Mouse (Mus musculus): ENCODE data around the gene Golga7b. TPM values are rescaled to one million over a fixed set of nuclear protein-coding genes. Genes with fewer than 3 reads are reported as not detected.

Gene Golga7b
- 179 and 197 TPM in 2 replicates for polyA plus RNA-seq (2021; fragmentation: Nextera tagmentation)
- long read RNA-seq, experiment 1, transcript Golga7b-201 (5 exons, 2,823 nt): major isoform, 172 of 229 reads
- long read RNA-seq, experiment 1, partial matches to known transcripts: 14 of 229 reads
- long read RNA-seq, experiment 1, other reads (novel, unspliced or antisense): 43 of 229 reads
- long read RNA-seq, experiment 2, transcript Golga7b-201 (5 exons, 2,823 nt): major isoform, 27 of 295 reads
- long read RNA-seq, experiment 2, partial matches to known transcripts: 257 of 295 reads
- long read RNA-seq, experiment 2, other reads (novel, unspliced or antisense): 11 of 295 reads

DNA sequence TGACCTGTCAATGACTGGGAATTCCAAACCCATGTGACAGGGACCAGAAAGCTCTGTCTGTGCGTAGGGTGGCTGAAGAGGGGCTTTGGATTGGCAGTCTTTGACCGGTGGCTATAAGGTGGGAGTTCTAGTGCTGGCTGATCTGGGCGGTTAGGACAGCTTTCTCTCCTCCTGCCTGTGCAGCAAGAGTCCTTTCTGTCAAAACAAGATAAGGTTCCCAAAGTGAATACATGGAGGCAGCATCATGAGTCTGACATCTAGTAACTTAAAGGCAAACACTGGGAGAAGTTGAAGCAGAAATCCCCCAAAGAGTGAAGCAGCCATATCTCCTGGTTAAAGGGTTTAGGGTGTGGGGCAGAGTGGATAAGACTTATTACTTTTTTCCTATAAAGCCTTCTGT, at the start of gene Golga7b:
Gene Golga7b (plus strand): TSS at position 56 of the 400 bp plus-strand sequence.

GRCm38 (mm10) chr19:42201696-42202381, 45.5 kb upstream of the Golga7b start, which contains the start of gene Sfrp5:
Sfrp5 (minus strand) TSS chr19:42202252.

Other genes with a start within 250 kb of the Golga7b start
- 0.73 and 0.74 TPM in 2 replicates for gene Ankrd2, start 211.6 kb upstream of the Golga7b start, polyA plus RNA-seq (2021; fragmentation: Nextera tagmentation)
- gene Hoga1, start 202.0 kb upstream of the Golga7b start, polyA plus RNA-seq (2021; fragmentation: Nextera tagmentation): 0.40 and 0.59 TPM in 2 replicates
- gene 4933411K16Rik, start 195.3 kb upstream of the Golga7b start, polyA plus RNA-seq (2021; fragmentation: Nextera tagmentation): not detected in 2 replicates
- gene Morn4, start 161.2 kb upstream of the Golga7b start, polyA plus RNA-seq (2021; fragmentation: Nextera tagmentation): 54.3 and 60.6 TPM in 2 replicates
- 9.2 and 12.7 TPM in 2 replicates for gene Pi4k2a, start 157.1 kb upstream of the Golga7b start, polyA plus RNA-seq (2021; fragmentation: Nextera tagmentation)
- gene Avpi1, start 118.5 kb upstream of the Golga7b start, polyA plus RNA-seq (2021; fragmentation: Nextera tagmentation): 87.6 and 90.4 TPM in 2 replicates
- gene Marveld1, start 100.2 kb upstream of the Golga7b start, polyA plus RNA-seq (2021; fragmentation: Nextera tagmentation): 0.91 and 1.5 TPM in 2 replicates
- gene Zfyve27, start 83.6 kb upstream of the Golga7b start, polyA plus RNA-seq (2021; fragmentation: Nextera tagmentation): 13.5 and 20.6 TPM in 2 replicates
- gene Sfrp5, start 45.3 kb upstream of the Golga7b start, polyA plus RNA-seq (2021; fragmentation: Nextera tagmentation): 0.63 and 0.94 TPM in 2 replicates
- gene Crtac1, start 184.2 kb downstream of the Golga7b start, polyA plus RNA-seq (2021; fragmentation: Nextera tagmentation): 30.8 and 37.7 TPM in 2 replicates